Comparison of ENCODE assay signal across 16 mouse cellular contexts in the genomic region with DNA sequence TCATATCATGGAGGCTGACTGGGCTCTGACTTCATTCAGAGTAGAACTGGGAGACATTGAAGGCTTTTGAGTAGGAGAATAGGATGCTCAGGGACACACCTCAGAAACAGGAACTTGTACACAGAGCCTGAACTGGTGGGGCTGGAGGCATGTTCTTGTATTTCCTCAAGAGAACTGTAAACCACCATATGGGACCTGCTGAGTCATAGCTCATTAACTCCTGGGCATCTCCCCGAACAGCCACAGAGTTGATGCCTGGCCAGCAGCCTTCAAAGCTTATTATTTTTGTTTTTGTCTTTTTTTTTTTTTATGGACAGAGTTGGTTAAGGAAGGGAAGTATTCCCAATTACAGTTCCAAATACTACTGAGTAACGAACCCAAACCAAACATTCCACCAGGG.
DNase-seq lines count a peak whose midpoint lies in the region; TF ChIP-seq lines count a peak whose summit lies in the region.
"Had no signal": no experiment of that assay in that cellular context is flagged by ENCODE, and none has a peak within 500 bp of the region (broad histone marks: within the 10 kb centered on the region; RNA-seq: fewer than 3 reads in every experiment).

No protein-coding gene starts in this region.

- no peak overlapping the region for H3K4me3 ChIP-seq in layer of hippocampus, adult 2 months
- H3K4me3 ChIP-seq: heart, embryonic 15.5 days; neural tube, embryonic 15.5 days had no signal

- 0 out of 2 replicates have a peak overlapping the region, but pooled peaks have one; percentile 2 for H3K27ac ChIP-seq in layer of hippocampus, adult 2 months
- H3K27ac ChIP-seq: heart, embryonic 15.5 days; hindbrain, embryonic 14.5 days; neural tube, embryonic 15.5 days had no signal

- TF ChIP-seq CTCF in layer of hippocampus, adult 2 months (conservative IDR thresholded peaks at IDR 0.05), result no peak

- DNase-seq in layer of hippocampus, adult 2 months (ENCODE audit: low spot score in 2 of 2), result no peak
- DNase-seq in layer of hippocampus, postnatal 25 days (ENCODE audit: extremely low spot score in 1 of 2, low spot score in 1 of 2), result no peak
- peak; percentile 88 for DNase-seq in NIH3T3 (ENCODE audit: low read depth)
- peak; percentile 61 for DNase-seq in cerebellum, adult 8-10 months
- DNase-seq in lung, postnatal 36 days, result peak; percentile 5
- no peak for DNase-seq in urinary bladder, postnatal 25 days (ENCODE audit: low spot score)
- DNase-seq in adrenal gland, adult (ENCODE audit: inconsistent age in 2 of 2, low spot score in 1 of 2), result no peak
- no peak for DNase-seq in left cerebral cortex, adult 18-20 months (ENCODE audit: low spot score in 2 of 2)
- DNase-seq: B cell, adult 2 months; embryo, embryonic 11 days; gastrocnemius, postnatal 36 days; kidney, adult 11 months; kidney, postnatal 25 days had no signal

Comparison
In these comparisons a context has a peak if more than half of its experiments do, and no peak if none do; other contexts are left out.
1. DNase-seq: peak in NIH3T3 (single experiment), cerebellum, adult 8-10 months (single experiment) and lung, postnatal 36 days (single experiment); none in layer of hippocampus, adult 2 months (0 of 2), layer of hippocampus, postnatal 25 days (0 of 2), urinary bladder, postnatal 25 days (single experiment), adrenal gland, adult (0 of 2) and left cerebral cortex, adult 18-20 months (0 of 2).